Mouse (Mus musculus): ENCODE results near the gene Troap. TPM values are rescaled to one million over a fixed set of nuclear protein-coding genes. Genes with fewer than 3 reads are reported as not detected.
A peak's percentile ranks its signal among the peaks of the same experiment; 100 is the strongest.

Troap gene
- polyA plus RNA-seq, 1 experiment, result 5.9 TPM

- H3K4me1 ChIP-seq (ENCODE audit: control insufficient read depth, insufficient read depth, insufficient read length), result peaks cover 3% of the 10 kb centered on the region; the same call in 1 of the 2 replicates
- WGBS, result 3% methylated on average over 54 of the region's 58 CpGs
- no peak overlapping the region for H3K27ac ChIP-seq (ENCODE audit: insufficient read depth, low read length)
- H3K4me3 ChIP-seq (ENCODE audit: extremely low read depth, insufficient read depth, insufficient read length), result peak overlapping the region; percentile 16; the same call in 1 of the 2 replicates
- TF ChIP-seq CTCF (IDR thresholded peaks at IDR 0.05; ENCODE audit: extremely low read depth, insufficient read depth, insufficient read length, insufficient replicate concordance), result no peak
- H3K36me3 ChIP-seq (ENCODE audit: control insufficient read depth, insufficient read depth, low read length), result no peaks in the 10 kb centered on the region
- DNase-seq (ENCODE audit: low read depth in 1 of 2, low spot score in 2 of 2), result no peak
- H3K27me3 ChIP-seq (ENCODE audit: control insufficient read depth, insufficient read depth, low read length), result peaks cover 44% of the 10 kb centered on the region
Measured at GRCm38 (mm10) chr15:99096831-99097500, 22.6 kb downstream of the Troap start.

DNA sequence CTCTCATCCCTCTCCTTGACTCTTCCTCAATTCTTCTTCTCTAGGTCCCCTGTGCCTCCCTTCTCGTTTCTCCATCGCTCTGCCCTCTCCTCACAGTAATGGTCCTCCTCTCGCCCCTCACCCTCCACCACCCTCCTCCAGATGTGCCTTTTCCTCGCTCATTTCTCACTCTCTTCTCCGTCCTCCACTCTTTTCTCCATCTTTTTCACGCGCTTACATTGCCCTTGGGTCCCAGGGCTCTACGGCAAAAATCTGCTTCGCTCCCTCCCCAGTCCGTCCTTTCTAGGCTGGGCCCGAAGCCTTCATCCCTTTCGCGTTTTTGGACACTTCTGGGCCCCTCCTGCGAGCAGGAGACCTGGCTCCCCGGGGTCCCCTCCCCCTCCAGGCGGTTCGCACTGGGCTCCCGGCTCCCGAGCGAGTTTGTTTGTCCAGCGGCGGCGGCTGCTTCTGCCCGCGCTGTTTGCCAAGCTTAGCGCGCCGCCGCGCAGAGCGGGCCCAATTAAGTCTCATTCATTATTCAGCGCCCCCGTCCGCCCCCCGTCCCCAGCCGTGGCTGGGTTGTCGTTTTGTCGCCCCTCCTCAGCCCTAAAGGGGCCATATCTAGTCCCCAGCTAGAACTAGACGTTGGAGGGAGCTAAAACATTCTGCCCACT lies 23.6 kb downstream of the Troap start:
- Histone ChIP-seq H3K27ac (ENCODE audit: insufficient read depth, low read length) (no peak overlapping the region), H3K4me1 (ENCODE audit: control insufficient read depth, insufficient read depth, insufficient read length) (peaks cover 3% of the 10 kb centered on the region; the same call in 1 of the 2 replicates), H3K36me3 (ENCODE audit: control insufficient read depth, insufficient read depth, low read length) (no peaks in the 10 kb centered on the region), H3K4me3 (ENCODE audit: extremely low read depth, insufficient read depth, insufficient read length) (no peak overlapping the region; the same call in 1 of the 2 replicates), H3K27me3 (ENCODE audit: control insufficient read depth, insufficient read depth, low read length) (peaks cover 42% of the 10 kb centered on the region)
- DNase-seq (ENCODE audit: low read depth in 1 of 2, low spot score in 2 of 2), result no peak
- TF ChIP-seq POLR2A (IDR thresholded peaks at IDR 0.05; ENCODE audit: low read depth, low read length) (no peak), CTCF (IDR thresholded peaks at IDR 0.05; ENCODE audit: extremely low read depth, insufficient read depth, insufficient read length, insufficient replicate concordance) (no peak)
- 4% methylated on average over 39 of the region's 39 CpGs for WGBS

- WGBS, result 11% methylated on average over 9 of the region's 9 CpGs
- H3K4me1 ChIP-seq (ENCODE audit: control insufficient read depth, insufficient read depth, insufficient read length), result peaks cover 3% of the 10 kb centered on the region; the same call in 1 of the 2 replicates
- TF ChIP-seq POLR2A (IDR thresholded peaks at IDR 0.05; ENCODE audit: low read depth, low read length) (no peak), CTCF (IDR thresholded peaks at IDR 0.05; ENCODE audit: extremely low read depth, insufficient read depth, insufficient read length, insufficient replicate concordance) (no peak)
- no peak overlapping the region for H3K4me3 ChIP-seq (ENCODE audit: extremely low read depth, insufficient read depth, insufficient read length)
- H3K27me3 ChIP-seq (ENCODE audit: control insufficient read depth, insufficient read depth, low read length), result peaks cover 40% of the 10 kb centered on the region
- H3K36me3 ChIP-seq (ENCODE audit: control insufficient read depth, insufficient read depth, low read length), result no peaks in the 10 kb centered on the region
- DNase-seq (ENCODE audit: low read depth in 1 of 2, low spot score in 2 of 2), result no peak
- H3K27ac ChIP-seq (ENCODE audit: insufficient read depth, low read length), result no peak overlapping the region
Measured at GRCm38 (mm10) chr15:99098493-99098861, 24.1 kb downstream of the Troap start.

DNA sequence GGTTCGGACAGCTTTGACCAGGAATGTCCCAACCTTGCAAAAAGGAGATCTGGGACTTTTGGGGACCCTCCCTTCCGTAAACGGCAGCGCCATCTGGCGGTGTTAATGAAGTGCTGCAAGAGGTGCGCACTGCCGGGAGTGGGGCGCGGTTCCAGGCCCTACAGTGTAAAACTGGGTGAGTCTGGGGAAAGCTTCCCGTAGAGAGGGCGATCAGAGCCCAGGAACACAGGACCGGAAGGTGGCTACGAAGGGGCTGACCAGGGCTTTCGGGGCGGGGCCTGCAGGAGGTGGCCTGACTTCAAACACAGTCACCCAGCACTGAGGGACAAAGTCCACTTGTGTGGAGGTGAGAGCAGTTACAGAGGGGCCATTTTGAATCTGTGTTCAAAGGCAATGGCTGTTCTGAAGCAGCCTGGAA lies 24.8 kb downstream of the Troap start:
- TF ChIP-seq POLR2A (IDR thresholded peaks at IDR 0.05; ENCODE audit: low read depth, low read length), result no peak
- TF ChIP-seq CTCF (IDR thresholded peaks at IDR 0.05; ENCODE audit: extremely low read depth, insufficient read depth, insufficient read length, insufficient replicate concordance), result peak; percentile 35; the same call in 1 of the 2 replicates
- DNase-seq (ENCODE audit: low read depth in 1 of 2, low spot score in 2 of 2), result no peak
- Histone ChIP-seq H3K4me1 (ENCODE audit: control insufficient read depth, insufficient read depth, insufficient read length) (no peaks in the 10 kb centered on the region; the same call in 1 of the 2 replicates), H3K4me3 (ENCODE audit: extremely low read depth, insufficient read depth, insufficient read length) (no peak overlapping the region), H3K36me3 (ENCODE audit: control insufficient read depth, insufficient read depth, low read length) (no peaks in the 10 kb centered on the region), H3K27me3 (ENCODE audit: control insufficient read depth, insufficient read depth, low read length) (peaks cover 35% of the 10 kb centered on the region), H3K27ac (ENCODE audit: insufficient read depth, low read length) (no peak overlapping the region)
- WGBS, result 3% methylated on average over 15 of the region's 15 CpGs

- Histone ChIP-seq H3K27me3 (ENCODE audit: control insufficient read depth, insufficient read depth, low read length) (peaks cover 30% of the 10 kb centered on the region), H3K36me3 (ENCODE audit: control insufficient read depth, insufficient read depth, low read length) (no peaks in the 10 kb centered on the region), H3K27ac (ENCODE audit: insufficient read depth, low read length) (no peak overlapping the region), H3K4me3 (ENCODE audit: extremely low read depth, insufficient read depth, insufficient read length) (no peak overlapping the region), H3K4me1 (ENCODE audit: control insufficient read depth, insufficient read depth, insufficient read length) (no peaks in the 10 kb centered on the region; the same call in 1 of the 2 replicates)
- 55% methylated on average over 3 of the region's 3 CpGs for WGBS
- TF ChIP-seq CTCF (IDR thresholded peaks at IDR 0.05; ENCODE audit: extremely low read depth, insufficient read depth, insufficient read length, insufficient replicate concordance) (no peak), POLR2A (IDR thresholded peaks at IDR 0.05; ENCODE audit: low read depth, low read length) (no peak)
- DNase-seq (ENCODE audit: low read depth in 1 of 2, low spot score in 2 of 2), result no peak
Measured at GRCm38 (mm10) chr15:99099984-99100383, 25.6 kb downstream of the Troap start.

DNA sequence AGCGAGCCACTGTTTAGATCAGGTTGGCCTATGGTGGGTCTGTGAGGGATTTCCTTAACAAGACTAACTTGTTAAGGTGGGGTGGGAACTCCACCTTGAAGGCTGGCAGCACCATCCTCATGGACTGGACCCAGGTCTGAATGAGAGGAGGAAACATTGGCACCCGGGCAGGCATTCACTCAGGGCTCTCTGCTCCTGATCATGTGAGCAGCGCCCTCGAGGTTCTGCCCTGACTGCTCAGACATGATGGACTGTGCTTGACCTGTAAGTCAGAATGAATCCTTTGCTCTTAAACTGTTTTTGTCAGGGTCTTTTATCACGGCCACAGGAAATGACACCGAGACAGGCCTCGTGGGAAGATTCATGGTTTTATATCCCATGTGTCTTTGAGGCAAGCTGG lies 30.9 kb downstream of the Troap start:
- DNase-seq (ENCODE audit: low read depth in 1 of 2, low spot score in 2 of 2), result no peak
- no peaks in the 10 kb centered on the region for H3K36me3 ChIP-seq (ENCODE audit: control insufficient read depth, insufficient read depth, low read length)
- no peak overlapping the region for H3K4me3 ChIP-seq (ENCODE audit: extremely low read depth, insufficient read depth, insufficient read length)
- no peaks in the 10 kb centered on the region for H3K4me1 ChIP-seq (ENCODE audit: control insufficient read depth, insufficient read depth, insufficient read length)
- no peak for TF ChIP-seq POLR2A (IDR thresholded peaks at IDR 0.05; ENCODE audit: low read depth, low read length)
- TF ChIP-seq CTCF (IDR thresholded peaks at IDR 0.05; ENCODE audit: extremely low read depth, insufficient read depth, insufficient read length, insufficient replicate concordance), result no peak
- 0 out of 2 replicates have a peak, but pooled peaks cover 3% of the 10 kb centered on the region for H3K27me3 ChIP-seq (ENCODE audit: control insufficient read depth, insufficient read depth, low read length)
- 0 out of 2 replicates have a peak overlapping the region, but pooled peaks have one; percentile 5 for H3K27ac ChIP-seq (ENCODE audit: insufficient read depth, low read length)
- 32% methylated on average over 7 of the region's 7 CpGs for WGBS

GRCm38 (mm10) chr15:99107866-99108265 lies 33.5 kb downstream of the Troap start:
- WGBS, result 75% methylated on average over 3 of the region's 3 CpGs
- DNase-seq (ENCODE audit: low read depth in 1 of 2, low spot score in 2 of 2), result no peak
- Histone ChIP-seq H3K27ac (ENCODE audit: insufficient read depth, low read length) (no peak overlapping the region), H3K27me3 (ENCODE audit: control insufficient read depth, insufficient read depth, low read length) (no peaks in the 10 kb centered on the region), H3K36me3 (ENCODE audit: control insufficient read depth, insufficient read depth, low read length) (no peaks in the 10 kb centered on the region), H3K4me3 (ENCODE audit: extremely low read depth, insufficient read depth, insufficient read length) (no peak overlapping the region), H3K4me1 (ENCODE audit: control insufficient read depth, insufficient read depth, insufficient read length) (no peaks in the 10 kb centered on the region)
- TF ChIP-seq POLR2A (IDR thresholded peaks at IDR 0.05; ENCODE audit: low read depth, low read length), result no peak
- TF ChIP-seq CTCF (IDR thresholded peaks at IDR 0.05; ENCODE audit: extremely low read depth, insufficient read depth, insufficient read length, insufficient replicate concordance), result no peak

Measured in spleen, adult 2 months (tissue).